Mouse (Mus musculus) small intestine, adult 2 months (tissue): ENCODE data around the gene Ctnnbl1.

Experiments
- CTCF ChIP-seq: fragments of 200-500 bp; IDR thresholded peaks from 2 replicates; pipeline ENCODE4 v1.5.1; 2012; ENCODE audit warnings: low read depth, mild to moderate bottlenecking, control low read depth, inconsistent platforms, low read length, moderate library complexity, mixed read lengths; ENCODE audit not compliant: insufficient replicate concordance, insufficient read length; ENCODE audit errors: extremely low read depth
- POLR2A ChIP-seq: fragments of 200-500 bp; IDR thresholded peaks from 2 replicates; pipeline ENCODE4 v1.6.1; 2012; ENCODE audit warnings: low read depth, mild to moderate bottlenecking, control low read depth, inconsistent platforms, low read length, moderate library complexity

- TF ChIP-seq CTCF, result no peak
- TF ChIP-seq POLR2A, result no peak
Observed at GRCm38 (mm10) chr2:157918529-157918928, 181.3 kb downstream of the Ctnnbl1 start.
